Mouse (Mus musculus) embryonic facial prominence, embryonic 11.5 days (tissue): ENCODE results near the gene Wnt7b. TPM values are rescaled to one million over a fixed set of nuclear protein-coding genes. Genes with fewer than 3 reads are reported as not detected.

ENCODE experiments used
- ATAC-seq: fragments of 200-750 bp; cut with Nextera tagmentation; replicated peaks from 2 replicates; pipeline ENCODE4 v1.8.0; 2017; ENCODE audit warnings: low read depth; ENCODE audit not compliant: insufficient number of reproducible peaks, low FRiP score, low TSS enrichment
- DNase-seq: peaks from one replicate; pipeline ENCODE4 v3.0.0-alpha.2; 2015; ENCODE audit warnings: low spot score
- H3K27ac ChIP-seq: fragments of 300-500 bp; sonication (generic); replicated peaks from 2 replicates; pipeline ENCODE4 v1.5.1; 2014; ENCODE audit warnings: mild to moderate bottlenecking, low read depth, low read length, control low read depth
- H3K27me3 ChIP-seq: fragments of 300-500 bp; sonication (generic); 2 replicates; pipeline ENCODE4 v1.6.1; 2014; ENCODE audit warnings: mild to moderate bottlenecking, low read length, moderate library complexity, mixed read lengths; ENCODE audit not compliant: control insufficient read depth, insufficient read depth
- H3K36me3 ChIP-seq: fragments of 300-500 bp; sonication (generic); replicated peaks from 2 replicates; pipeline ENCODE4 v1.6.1; 2014; ENCODE audit warnings: low read depth, mild to moderate bottlenecking, low read length, moderate library complexity, mixed read lengths; ENCODE audit not compliant: control insufficient read depth, insufficient read depth
- H3K4me1 ChIP-seq: fragments of 300-500 bp; sonication (generic); 2 replicates; pipeline ENCODE4 v1.6.1; 2014; ENCODE audit warnings: low read length, mixed read lengths; ENCODE audit not compliant: control insufficient read depth, insufficient read depth
- H3K4me2 ChIP-seq: fragments of 300-500 bp; sonication (generic); 2 replicates; pipeline ENCODE4 v1.6.1; 2014; ENCODE audit warnings: low read depth, mild to moderate bottlenecking, control low read depth, low read length, moderate library complexity
- H3K4me3 ChIP-seq: fragments of 300-500 bp; sonication (generic); 2 replicates; pipeline ENCODE4 v1.5.1; 2014; ENCODE audit warnings: low read depth, low read length, control low read depth
- H3K9ac ChIP-seq: fragments of 300-500 bp; sonication (generic); replicated peaks from 2 replicates; pipeline ENCODE4 v1.6.1; 2014; ENCODE audit warnings: mild to moderate bottlenecking, control low read depth, low read length
- H3K9me3 ChIP-seq: fragments of 300-500 bp; sonication (generic); replicated peaks from 2 replicates; pipeline ENCODE4 v1.6.1; 2016; ENCODE audit warnings: mild to moderate bottlenecking, low read length, inconsistent platforms, mixed read lengths; ENCODE audit not compliant: control insufficient read depth
- WGBS: fragments of 180-500 bp; shearing (Covaris S2); extraction: QIAGEN DNeasy Blood & Tissue Kit; methylation state at CpG from one replicate; pipeline ENCODE4 v1.1.7; 2014; 5-methylcytosine and 5-hydroxymethylcytosine counted together
- polyA plus RNA-seq: library from polyadenylated mRNA; unstranded; fragments of >200 nt; fragmentation: Nextera tagmentation; extraction: Ambion mirVana; gene quantifications from 2 replicates; pipeline ENCODE4 v1.2.1, GENCODE M21; 2014

Wnt7b gene
- polyA plus RNA-seq, 1 experiment from 2014 or later = 20.3 TPM

DNA sequence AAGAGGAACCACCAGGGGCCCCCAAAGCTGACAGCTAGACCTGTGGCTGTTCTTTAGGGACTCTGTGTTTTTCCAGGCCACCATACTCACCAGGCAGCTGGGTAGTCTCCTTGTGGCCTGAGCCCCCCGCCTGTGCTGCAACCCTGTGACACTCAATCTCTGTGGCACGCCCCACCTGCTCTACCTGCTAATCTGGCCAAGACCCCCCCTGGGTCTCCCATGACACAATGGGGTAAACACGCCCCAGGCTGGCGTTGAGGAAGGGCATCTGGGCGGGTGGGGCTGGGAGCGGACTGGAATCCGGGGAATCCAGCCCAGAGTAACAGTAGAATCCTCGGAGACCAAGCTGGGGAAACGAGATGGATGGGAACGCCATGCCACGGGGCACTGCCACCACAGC, 21.4 kb downstream of the Wnt7b start:
- WGBS = 71% methylated on average over 11 of the region's 11 CpGs
- ATAC-seq (no peak), DNase-seq (no peak)
- no peak overlapping the region for H3K27ac ChIP-seq
- no peaks in the 10 kb centered on the region for H3K27me3 ChIP-seq
- no peak overlapping the region for H3K4me2 ChIP-seq
- no peak overlapping the region for H3K4me3 ChIP-seq
- H3K4me1 ChIP-seq = no peaks in the 10 kb centered on the region
- no peaks in the 10 kb centered on the region for H3K36me3 ChIP-seq
- H3K9me3 ChIP-seq = no peaks in the 10 kb centered on the region
- no peak overlapping the region for H3K9ac ChIP-seq

DNA sequence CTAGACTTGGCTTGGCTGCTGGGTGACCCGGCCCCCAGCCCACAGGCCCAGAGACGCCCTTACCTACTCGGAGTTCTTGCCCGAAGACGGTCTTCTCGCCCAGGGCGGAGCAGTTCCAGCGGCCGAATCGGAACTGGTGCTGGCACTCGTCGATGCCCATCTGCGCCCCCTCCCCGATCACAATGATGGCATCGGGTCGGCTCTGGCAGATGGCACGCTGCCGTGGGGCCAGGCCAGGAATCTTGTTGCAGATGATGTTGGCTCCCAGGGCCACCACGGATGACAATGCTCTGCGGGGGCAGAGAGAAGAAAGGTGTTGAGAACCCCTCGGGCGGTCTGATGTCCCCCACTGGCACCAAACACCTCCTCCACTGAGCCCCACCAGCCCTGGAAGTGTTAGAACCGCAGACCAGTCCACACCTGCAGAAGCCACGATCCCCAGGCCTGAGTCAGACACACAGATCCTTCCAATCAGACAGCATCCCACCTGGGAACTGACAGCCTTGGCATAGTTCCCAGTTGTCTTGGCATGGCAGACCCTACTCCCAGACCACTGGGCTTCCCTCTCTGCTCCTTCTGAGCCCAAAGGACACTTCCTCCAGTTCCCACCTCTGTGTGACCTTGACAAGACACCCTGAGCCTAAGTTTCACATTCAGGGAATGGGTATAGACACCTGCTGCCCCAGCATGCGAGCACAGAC, 23.3 kb downstream of the Wnt7b start:
- WGBS = 94% methylated on average over 25 of the region's 25 CpGs
- no peak for ATAC-seq

DNA sequence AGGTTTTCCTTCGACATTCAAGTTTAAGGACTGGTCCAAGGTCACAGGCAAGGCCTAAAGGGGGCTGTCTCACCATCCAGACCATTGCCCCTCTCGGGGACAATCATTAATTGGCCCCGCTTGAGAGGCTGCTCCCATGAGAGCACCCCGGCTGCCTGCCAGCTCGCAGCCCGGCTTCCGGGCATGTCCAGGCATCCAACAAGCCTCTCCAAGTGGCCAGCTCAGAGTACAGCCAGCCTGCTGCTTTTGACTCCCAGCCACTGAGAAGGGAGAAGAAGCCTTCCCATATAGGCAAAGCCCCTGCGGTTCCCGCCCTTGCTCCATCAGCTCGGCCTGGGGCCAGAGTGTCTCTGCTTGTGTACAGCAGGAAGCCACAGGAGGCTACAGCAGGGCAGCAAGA, 26.5 kb downstream of the Wnt7b start:
- Histone ChIP-seq H3K27me3 (no peaks in the 10 kb centered on the region), H3K36me3 (no peaks in the 10 kb centered on the region), H3K4me3 (no peak overlapping the region), H3K4me1 (no peaks in the 10 kb centered on the region), H3K9ac (no peak overlapping the region), H3K9me3 (no peaks in the 10 kb centered on the region), H3K27ac (no peak overlapping the region), H3K4me2 (no peak overlapping the region)
- no peak for ATAC-seq
- no peak for DNase-seq
- WGBS = 68% methylated on average over 10 of the region's 10 CpGs

More for the DNA sequence above, 23.3 kb downstream of the Wnt7b start:
- no peak overlapping the region for H3K4me2 ChIP-seq
- no peaks in the 10 kb centered on the region for H3K9me3 ChIP-seq
- no peak overlapping the region for H3K4me3 ChIP-seq
- H3K9ac ChIP-seq = no peak overlapping the region
- H3K27me3 ChIP-seq = no peaks in the 10 kb centered on the region
- H3K36me3 ChIP-seq = no peaks in the 10 kb centered on the region
- H3K4me1 ChIP-seq = no peaks in the 10 kb centered on the region
- no peak for DNase-seq
- no peak overlapping the region for H3K27ac ChIP-seq

DNA sequence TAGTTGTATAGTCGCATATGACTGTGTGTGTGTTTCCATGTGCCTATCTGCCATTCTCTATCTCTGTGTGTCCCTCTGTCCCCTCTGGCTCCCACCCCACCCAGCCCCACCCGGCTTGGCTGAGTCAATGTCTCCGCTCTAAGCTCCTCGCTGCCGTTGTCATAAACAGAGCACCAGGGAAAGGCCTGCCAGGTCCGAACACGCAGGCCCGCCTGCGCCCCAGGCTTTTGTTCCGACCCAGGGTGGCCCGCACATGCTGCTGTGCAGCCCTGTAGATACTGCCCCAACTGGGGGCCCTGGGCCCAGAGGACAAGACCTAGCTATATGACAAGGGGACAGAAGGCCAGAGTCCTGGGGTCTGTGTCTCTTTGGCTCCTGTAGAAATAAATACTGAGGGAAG, 28.9 kb downstream of the Wnt7b start:
- Histone ChIP-seq H3K4me3 (no peak overlapping the region), H3K4me1 (no peaks in the 10 kb centered on the region), H3K4me2 (no peak overlapping the region), H3K27ac (no peak overlapping the region), H3K27me3 (no peaks in the 10 kb centered on the region), H3K9ac (no peak overlapping the region), H3K9me3 (no peaks in the 10 kb centered on the region), H3K36me3 (no peaks in the 10 kb centered on the region)
- WGBS = 85% methylated on average over 11 of the region's 11 CpGs
- DNase-seq (no peak), ATAC-seq (no peak)

GRCm38 (mm10) chr15:85546500-85546899, 35.8 kb downstream of the Wnt7b start:
- Histone ChIP-seq H3K9me3 (no peaks in the 10 kb centered on the region), H3K4me2 (no peak overlapping the region), H3K27me3 (no peaks in the 10 kb centered on the region), H3K27ac (no peak overlapping the region), H3K4me3 (no peak overlapping the region), H3K4me1 (no peaks in the 10 kb centered on the region), H3K9ac (no peak overlapping the region), H3K36me3 (no peaks in the 10 kb centered on the region)
- DNase-seq = no peak
- no peak for ATAC-seq
- 73% methylated on average over 4 of the region's 4 CpGs for WGBS

DNA sequence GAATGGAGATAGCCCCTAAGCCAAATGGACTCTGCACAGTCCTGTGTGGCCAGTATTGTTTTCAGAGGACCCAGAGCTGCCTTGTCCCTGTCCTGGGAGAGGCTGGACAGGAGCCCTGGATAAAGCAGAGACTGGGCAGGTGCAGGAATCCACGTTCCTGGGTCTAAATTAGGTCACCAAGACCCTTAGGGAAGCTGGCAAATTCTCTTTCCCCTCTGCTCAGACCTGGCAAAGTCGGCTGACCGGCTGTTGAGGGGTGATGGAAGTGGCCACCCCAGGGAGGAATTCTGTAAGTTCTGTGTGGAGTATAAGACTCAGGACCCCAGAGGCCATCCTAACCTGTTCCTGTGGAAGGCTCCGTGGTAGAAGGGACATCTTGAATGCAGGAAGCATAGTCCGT, 36.9 kb downstream of the Wnt7b start:
- Histone ChIP-seq H3K9ac (no peak overlapping the region), H3K4me2 (no peak overlapping the region), H3K27ac (no peak overlapping the region), H3K4me1 (no peaks in the 10 kb centered on the region), H3K27me3 (no peaks in the 10 kb centered on the region), H3K36me3 (no peaks in the 10 kb centered on the region), H3K9me3 (no peaks in the 10 kb centered on the region), H3K4me3 (no peak overlapping the region)
- 81% methylated on average over 5 of the region's 5 CpGs for WGBS
- ATAC-seq (no peak), DNase-seq (no peak)

- no peaks in the 10 kb centered on the region for H3K27me3 ChIP-seq
These were observed 44.1 kb downstream of the Wnt7b start for GRCm38 (mm10) chr15:85538170-85538569.

DNA sequence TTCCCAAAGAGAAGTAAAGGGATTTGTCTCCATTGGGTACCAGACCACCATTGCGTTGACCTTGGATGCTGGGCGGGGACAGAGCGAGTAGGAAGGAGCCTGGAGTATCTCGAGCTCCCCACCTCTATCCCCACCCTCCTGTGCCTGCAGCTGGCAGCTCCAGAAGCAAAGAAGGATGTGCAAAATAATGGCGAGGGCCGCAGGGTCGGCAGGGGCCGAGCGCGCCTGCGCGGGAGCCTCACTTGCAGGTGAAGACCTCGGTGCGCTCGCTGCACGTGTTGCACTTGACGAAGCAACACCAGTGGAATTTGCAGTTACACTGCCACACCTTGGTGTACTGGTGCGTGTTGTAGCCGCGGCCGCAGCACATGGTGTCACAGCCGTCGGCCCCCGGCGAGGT, 45.1 kb downstream of the Wnt7b start:
- WGBS = 84% methylated on average over 25 of the region's 25 CpGs

More at GRCm38 (mm10) chr15:85538170-85538569, 44.1 kb downstream of the Wnt7b start:
- no peaks in the 10 kb centered on the region for H3K36me3 ChIP-seq
- H3K9ac ChIP-seq = no peak overlapping the region
- H3K4me3 ChIP-seq = no peak overlapping the region
- no peak for DNase-seq
- H3K4me2 ChIP-seq = no peak overlapping the region
- no peak for ATAC-seq
- 72% methylated on average over 11 of the region's 11 CpGs for WGBS
- no peaks in the 10 kb centered on the region for H3K9me3 ChIP-seq
- H3K4me1 ChIP-seq = no peaks in the 10 kb centered on the region
- no peak overlapping the region for H3K27ac ChIP-seq

More for the DNA sequence above, 45.1 kb downstream of the Wnt7b start:
- ATAC-seq = no peak
- DNase-seq = no peak
- no peak overlapping the region for H3K4me3 ChIP-seq
- no peak overlapping the region for H3K27ac ChIP-seq
- no peaks in the 10 kb centered on the region for H3K36me3 ChIP-seq
- H3K9me3 ChIP-seq = no peaks in the 10 kb centered on the region
- H3K4me1 ChIP-seq = no peaks in the 10 kb centered on the region
- no peaks in the 10 kb centered on the region for H3K27me3 ChIP-seq
- no peak overlapping the region for H3K9ac ChIP-seq
- no peak overlapping the region for H3K4me2 ChIP-seq
